Mouse (Mus musculus) lung, postnatal 4 days (tissue): ENCODE results near the gene Cdc20b.
A peak's percentile ranks its signal among the peaks of the same experiment; 100 is the strongest.
"Not testable (repeated sequence)": the region's sequence is repeated elsewhere in the genome, so short reads cannot be mapped to it uniquely, and the experiment has no call there.

Source experiments
- DNase-seq, 2 experiments: peaks; one replicate each; pipeline ENCODE4 v3.0.0; 2021

Cdc20b gene

DNA sequence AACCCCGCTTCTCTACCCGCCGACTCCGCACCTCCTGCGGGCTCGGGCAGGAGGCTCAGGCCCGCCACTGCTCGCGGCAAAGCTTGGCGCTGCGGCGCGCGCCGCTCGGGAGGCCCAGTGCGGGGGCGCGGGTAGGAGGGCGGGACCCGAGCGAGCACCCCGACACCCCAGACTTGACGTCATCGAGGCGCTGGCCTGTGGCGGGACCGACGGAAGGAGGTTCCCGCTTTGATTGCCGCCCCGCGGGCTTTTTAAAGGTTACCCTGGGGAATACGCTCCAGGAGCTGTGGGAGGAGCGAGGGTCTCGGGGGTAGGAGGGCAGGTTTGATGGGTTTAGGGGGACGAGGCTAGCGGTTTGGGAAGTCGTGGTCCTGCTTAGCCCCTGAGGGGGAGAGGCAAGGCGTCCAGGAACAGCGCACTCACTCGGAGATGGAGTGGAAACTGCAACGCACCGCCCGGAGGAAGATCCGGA is at the start of gene Cdc20b:
Gene Cdc20b (plus strand): TSS at position 162 of the 472 bp plus-strand sequence.
- DNase-seq, result peak; percentile 63 to 67

DNA sequence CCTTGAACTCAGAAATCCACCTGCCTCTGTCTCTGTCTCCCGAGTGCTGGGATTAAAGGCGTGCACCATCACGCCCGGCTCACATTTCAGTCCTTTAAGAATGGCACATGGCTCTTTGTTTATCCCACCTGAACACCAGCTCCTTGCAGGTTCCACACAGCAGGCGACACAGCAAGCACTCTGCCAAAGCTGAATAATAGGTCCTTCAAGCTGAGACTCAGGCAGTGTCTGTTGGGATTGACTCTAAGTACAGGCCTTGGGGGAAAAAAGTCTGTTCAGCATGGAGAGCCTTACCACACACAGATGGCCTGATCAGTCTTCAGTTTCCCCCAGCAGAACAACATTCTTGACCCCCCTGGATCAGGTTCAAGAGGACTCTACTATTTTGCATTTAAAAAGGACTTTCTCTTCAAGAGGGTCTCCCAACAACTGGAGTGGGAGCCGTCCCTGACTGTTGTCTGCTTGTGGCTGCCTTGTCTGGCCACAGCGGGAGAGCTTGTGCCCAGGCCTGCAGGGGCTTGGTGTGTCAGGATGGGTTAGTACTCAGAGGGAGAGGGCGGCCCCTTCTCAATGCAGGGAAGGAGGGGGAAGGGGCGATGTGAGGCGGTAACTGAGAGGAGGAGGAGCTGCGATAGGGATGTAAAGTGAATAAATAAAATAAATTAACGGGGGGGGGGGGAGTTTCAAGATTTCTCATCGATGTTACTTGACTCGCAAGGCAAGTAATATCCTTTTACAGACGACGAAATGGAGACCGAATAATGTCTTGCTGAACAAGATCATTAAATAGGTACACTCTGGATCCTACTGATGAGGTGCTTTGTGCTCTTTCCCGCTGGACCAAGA is 49.1 kb upstream of the Cdc20b start:
- DNase-seq, result no peak

DNA sequence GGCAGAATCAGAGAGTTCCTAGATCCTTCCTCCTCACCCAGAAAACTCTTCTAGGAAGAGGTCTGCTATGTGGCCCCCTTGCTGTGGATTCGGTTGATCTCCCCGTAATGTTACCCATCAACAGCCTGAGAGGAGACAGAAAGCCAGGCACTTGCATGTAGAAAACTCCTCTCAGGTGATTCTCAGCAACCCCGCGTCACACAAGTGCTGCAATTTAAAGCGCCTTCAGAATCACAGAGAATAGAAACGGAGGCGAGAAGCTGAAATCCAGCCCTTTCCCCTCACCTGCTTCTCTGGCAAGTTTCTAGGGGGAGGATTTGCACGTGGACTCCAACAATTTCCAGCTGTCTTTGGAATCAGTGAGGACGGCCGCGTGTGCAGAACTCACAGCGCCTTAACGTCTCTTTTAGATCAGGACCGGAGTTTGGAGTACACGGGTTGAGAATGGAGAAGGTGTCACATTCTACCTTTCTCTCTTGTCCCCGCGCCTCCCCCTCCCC is 48.4 kb upstream of the Cdc20b start:
- DNase-seq, result no peak

DNA sequence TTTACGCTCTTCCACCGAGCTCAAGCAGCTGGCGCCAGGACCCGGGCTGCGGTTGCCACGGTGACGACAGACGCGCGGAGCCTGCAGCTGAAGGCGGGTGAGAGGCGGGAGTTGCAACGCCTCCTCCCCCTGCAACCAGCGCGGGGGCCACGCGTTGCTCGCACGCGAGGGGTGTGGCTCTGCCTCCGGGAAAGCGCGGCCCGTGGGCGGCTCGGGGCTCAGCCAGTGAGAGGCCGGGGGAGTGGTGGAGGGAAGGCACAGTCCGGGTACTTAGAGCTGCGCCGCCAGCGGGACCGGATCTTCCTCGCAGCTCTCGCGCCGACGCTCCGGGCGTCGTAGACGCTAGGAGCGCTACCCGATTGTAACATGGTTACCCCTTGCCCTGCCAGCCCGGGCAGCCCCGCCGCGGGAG is 47.4 kb upstream of the Cdc20b start, which contains the start of gene Ccno:
Gene Ccno (plus strand): TSS at position 271 of the 412 bp plus-strand sequence.
- peak; percentile 95 to 98 for DNase-seq

DNA sequence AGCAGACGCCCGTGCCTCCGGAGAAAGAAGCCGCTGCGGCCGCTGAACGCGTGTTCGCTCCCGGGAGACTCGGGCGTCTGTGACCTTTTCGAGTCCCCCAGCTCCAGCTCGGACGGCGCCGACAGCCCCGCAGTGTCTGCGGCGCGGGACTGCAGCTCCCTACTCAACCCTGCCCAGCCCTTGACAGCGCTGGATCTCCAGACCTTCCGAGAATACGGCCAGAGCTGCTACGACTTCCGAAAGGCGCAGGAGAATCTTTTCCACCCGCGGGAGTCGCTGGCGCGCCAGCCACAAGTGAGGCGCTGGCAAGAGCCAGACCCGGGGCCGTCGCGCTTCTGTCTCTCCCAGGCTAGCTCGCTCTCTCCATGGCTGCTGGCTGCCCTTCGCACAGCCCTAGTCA is 46.9 kb upstream of the Cdc20b start:
- no peak for DNase-seq

DNA sequence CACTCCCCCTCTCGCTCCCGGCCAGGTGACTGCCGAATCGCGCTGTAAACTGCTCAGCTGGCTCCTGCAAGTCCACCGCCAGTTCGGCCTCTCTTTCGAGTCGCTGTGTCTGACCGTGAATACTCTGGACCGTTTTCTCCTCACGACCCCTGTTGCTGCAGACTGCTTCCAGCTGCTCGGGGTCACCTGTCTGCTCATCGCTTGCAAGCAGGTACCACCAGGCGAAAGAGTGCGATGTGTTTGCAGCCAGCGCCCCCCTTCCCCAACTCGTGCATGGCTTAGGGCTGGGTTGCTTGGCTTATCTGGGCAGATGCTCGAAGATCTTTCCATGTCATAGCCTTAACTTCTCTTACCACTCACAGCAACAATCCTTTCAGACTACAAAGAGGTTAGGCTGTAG is 46.0 kb upstream of the Cdc20b start:
- DNase-seq, result no peak

DNA sequence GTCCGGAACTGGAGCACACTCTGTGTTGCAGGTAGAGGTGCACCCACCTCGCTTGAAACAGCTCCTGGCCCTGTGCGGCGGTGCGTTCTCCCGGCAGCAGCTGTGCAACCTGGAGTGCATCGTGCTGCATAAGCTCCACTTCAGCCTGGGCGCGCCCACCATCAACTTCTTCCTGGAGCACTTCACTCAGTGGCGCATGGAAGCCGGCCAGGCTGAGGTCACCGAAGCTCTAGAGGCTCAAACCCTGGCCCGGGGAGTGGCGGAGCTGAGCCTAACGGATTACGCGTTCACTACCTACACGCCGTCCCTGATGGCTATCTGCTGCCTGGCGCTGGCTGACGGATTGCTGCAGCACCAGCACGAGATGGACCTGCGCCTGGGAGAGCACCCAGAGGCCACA is 45.4 kb upstream of the Cdc20b start:
- DNase-seq, result peak; percentile 63 to 79

DNA sequence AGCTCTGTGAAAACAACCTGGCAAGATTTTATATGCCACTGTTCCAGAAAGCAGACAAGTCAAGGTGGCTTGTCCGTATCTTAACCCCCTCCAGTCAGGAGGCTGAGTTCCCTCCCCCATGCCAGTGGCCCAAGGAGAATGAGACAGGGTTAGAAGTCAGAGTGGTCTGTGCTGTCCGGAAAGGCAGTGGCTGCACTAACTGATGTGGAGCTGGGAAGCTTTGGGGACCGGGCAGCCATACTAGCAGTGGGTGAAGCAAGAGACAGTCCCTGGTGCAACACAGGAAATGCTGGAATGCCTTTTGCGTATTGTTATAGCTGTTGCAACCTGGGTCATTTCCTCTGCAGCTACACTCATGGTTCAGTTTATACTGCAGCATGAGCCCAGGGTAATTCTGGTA is 44.6 kb upstream of the Cdc20b start:
- DNase-seq, result peak in 1 of 2 experiments; percentile 40

DNA sequence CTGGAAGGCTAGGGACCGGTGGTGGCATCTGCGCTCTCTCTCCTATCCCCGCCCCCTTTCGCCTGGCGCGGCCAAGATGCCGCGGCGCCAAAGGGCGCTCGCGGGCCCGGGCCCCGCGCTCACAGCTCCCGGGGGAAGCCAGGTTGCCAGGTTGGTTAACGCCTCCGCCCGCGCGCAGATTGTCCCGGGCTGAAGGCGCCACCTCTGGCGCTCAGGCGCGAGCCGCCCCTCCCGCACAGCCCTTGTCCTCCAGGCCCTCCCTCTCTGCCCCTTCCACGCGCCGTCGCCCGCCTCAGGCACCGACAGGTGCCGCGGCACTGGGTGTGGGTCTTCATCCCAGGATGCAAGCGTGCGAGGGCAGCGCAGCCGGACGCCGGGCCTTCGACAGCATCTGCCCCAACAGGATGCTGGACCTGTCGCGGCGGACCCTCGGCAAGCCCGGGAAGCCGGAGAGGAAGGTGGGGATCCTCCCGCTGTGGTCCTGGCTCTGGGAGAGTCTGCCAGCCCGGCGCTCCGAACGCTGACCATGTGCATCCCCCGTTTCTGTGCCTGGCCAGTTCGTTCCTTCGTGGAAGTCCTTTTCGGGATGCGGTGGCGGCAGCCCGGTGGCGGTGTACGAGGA is 41.3 kb upstream of the Cdc20b start, which contains the start of gene Mcidas:
Gene Mcidas (plus strand): TSS at position 315 of the 622 bp plus-strand sequence.
- peak; percentile 32 to 46 for DNase-seq

DNA sequence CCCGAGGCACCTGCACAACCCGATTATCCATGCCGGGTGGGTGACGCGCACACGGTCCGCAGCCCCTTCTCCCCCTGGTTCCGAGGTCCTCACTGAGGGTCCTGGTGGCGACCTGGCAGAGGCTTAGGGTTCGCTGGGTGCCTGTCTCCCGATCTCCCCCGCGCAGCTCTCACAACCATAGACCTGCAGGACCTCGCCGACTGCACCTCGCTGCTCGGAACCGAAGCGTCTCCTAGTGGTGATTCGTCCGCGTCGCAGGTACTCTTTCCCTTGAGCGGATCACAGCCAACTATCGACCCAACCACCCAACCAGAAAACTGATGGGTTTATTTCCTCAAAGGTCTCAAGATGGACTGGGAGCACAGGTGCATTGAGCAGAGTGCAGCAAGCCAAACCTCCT is 40.7 kb upstream of the Cdc20b start:
- peak; percentile 64 to 75 for DNase-seq

DNA sequence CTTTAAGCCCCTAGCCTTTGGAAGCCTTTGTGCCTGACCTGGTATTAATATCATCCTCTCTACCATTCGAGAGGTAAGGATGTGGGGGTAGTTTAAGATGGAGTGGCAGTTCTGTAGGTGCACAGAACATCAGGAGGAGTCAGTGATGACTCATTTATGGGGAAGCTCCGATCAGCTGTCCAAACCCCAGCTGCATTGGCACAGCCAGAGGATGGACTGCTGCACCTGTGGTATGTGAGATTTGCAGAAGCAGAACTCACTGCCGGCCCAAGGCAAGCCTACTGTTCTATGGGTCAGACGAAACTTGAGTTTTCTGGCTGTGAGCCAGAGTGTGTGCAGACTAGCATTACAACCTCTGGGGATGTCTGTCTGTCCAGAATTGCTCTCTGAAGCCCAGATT is 38.5 kb upstream of the Cdc20b start:
- DNase-seq, result no peak

DNA sequence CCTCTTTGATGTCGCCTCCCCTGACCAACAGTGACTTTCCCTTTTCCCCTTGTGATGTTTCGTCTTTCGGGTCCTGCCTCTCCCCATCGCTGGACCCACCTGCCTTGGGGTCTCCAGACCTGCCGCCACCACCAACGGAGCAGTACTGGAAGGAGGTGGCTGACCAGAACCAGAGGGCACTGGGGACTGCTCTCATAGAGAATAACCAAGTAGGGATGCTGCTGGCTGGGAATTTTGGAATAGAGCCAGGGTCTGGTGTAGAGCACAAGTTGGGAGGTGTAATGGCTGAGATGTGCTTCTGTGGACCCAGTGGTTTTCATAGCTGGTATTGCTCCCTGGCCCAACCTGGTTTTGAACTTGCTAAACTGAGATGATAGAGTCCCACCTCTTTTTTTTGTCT is 37.5 kb upstream of the Cdc20b start:
- no peak for DNase-seq

DNA sequence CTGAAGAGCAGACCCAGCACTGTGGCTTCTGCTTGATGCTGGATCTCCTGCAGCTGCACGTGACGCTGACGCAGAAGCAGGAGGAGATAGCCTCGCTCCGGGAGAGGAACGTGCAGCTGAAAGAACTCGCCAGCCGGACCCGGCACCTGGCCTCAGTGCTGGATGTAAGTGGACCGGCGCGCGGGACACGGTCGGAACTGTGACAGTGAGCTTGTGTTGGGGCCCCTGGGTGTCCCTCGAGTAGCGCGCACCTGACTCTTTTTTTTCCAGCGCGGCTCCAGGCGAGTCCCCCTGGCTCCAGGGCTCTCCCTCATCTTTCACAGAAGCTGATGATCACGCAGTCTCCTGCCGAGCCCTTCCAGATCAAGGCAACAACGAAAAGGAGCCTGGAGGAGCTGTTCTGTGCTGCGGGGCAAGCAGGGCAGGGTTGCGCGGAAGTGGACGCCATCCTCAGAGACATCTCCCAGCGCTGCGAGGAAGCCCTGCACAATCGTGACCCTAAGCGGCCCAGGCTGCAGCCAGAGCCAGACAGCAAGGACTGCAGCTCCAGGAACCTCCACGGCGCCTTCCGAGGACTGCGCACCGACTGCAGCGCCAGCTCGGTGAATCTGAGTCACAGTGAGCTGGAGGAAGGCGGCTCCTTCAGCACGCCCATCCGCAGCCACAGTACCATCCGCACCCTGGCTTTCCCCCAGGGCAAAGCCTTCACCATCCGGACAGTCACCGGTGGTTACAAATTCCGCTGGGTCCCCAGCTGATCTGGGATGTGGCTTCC is 36.3 kb upstream of the Cdc20b start:
- DNase-seq, result peak in 1 of 2 experiments; percentile 24

DNA sequence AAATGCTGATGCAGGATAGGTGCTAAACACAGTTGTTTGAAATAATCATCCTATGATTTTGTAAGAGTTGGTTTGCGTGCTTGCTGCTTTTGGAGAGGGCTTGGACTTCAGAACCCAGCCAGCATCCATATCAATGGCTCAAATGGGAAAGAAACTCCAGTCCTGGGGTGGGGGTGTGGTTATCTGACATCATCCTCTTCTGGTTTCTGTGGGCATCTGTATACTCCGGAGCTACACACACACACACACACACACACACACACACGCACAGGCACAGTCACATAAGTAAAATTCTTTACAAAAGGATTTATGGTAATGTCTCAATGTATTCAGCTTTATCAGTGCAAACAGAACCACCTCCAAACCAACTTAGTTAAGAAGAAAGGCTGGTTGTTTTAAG is 34.8 kb upstream of the Cdc20b start:
- no peak for DNase-seq

DNA sequence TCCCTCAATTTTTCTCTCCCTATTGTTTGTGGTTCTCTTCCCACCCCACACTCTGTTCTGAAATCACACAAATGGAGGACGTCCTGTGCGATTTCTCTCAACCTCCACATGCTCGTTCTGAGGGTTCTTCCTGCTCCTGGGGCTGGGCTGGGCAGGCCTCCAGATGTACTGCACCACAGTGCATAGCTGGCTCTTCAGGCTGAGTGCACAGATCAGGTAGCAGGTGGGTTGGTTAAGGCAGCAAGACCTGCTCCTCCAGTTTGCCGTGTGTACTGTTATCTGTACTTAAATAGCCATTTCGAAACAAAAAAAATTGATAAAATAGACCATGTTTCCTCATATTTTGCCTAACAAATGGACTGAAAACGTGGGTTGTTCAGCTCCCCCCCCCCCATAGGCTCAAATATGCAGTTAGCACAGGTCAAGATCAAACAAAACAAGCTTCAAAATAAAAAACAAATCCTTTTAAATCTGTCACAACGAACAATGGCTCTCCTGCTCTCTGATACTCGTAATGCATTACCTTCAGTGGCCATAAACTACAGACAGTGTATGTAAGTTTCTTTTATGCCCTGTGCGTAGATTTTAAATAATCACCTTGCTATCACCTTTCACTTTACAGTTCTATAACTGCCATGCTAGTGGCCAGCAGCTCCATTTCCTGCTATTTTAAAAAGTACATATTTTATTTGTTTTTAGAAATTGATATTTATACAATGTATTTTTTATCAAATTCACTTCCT is 34.2 kb upstream of the Cdc20b start:
- peak; percentile 65 to 87 for DNase-seq

DNA sequence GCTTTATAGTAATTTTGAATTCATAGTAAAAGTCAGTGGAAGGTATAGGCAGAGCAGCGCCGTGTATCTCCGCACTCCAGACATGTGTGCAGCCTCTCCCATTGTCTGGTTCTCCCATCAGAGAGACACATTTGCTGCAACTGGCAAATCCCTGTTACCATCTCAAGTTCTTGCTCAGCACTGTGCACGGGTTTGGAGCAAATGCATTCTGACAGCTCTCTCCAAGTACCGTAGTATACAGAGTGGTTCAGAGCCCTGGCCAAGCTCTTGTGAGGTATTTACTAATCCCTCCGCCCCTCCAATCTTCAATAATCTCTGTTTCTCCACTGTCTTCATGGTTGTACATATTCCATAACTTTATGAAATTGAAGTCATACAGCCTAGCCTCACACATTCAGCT is 22.2 kb upstream of the Cdc20b start:
- DNase-seq, result no peak

DNA sequence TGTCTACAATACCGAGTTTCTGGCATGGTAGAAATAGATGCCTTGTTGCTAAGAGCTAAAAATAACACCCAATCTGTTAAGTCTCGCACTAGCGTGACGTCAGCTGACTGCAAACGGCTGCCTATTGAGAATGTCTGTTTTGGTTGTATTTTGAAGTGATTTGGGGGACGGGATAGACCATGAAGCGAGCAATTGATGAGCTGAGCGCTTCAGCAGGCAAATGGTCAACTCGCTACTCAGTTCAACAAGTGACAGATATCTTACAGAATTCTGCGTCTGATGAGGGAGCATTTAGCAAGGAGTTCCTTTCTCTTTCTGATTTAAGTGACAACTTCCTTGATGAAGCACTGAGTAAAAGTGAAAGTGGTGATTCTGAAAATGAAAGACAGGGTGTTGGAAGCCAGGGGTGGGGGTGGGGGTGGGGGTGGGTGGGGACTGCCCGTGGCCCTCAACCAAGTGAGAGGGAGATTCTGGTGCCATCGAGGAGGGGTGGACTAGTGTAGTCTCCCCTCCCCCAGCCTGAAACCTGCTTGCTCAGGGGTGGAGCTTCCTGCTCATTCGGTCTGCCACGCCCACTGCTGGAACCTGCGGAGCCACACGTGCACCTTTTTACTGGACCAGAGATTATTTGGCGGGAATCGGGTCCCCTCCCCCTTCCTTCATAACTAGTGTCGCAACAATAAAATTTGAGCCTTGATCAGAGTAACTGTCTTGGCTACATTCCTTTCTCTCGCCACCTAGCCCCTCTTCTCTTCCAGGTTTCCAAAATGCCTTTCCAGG is 21.5 kb upstream of the Cdc20b start:
- not testable (repeated sequence) for DNase-seq

DNA sequence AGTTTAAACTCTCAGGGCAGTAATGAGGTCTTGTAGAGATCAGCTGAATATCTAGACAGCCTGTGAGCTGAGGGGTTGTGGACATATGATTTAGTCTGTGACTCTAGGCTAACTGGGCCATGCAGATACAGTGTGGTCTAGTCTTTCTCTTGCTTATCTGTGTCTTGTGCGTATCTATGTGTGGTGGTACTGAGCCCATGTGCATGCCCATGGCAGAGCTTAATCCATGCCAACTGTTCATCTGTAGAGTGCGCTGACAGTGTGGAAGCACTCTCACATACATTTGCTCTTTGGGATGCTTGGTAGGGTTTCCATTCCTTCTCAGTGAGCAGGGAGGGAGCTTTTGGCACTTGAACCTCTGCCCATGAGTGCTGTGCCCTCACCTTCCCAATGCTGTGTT is 13.4 kb upstream of the Cdc20b start:
- no peak for DNase-seq

DNA sequence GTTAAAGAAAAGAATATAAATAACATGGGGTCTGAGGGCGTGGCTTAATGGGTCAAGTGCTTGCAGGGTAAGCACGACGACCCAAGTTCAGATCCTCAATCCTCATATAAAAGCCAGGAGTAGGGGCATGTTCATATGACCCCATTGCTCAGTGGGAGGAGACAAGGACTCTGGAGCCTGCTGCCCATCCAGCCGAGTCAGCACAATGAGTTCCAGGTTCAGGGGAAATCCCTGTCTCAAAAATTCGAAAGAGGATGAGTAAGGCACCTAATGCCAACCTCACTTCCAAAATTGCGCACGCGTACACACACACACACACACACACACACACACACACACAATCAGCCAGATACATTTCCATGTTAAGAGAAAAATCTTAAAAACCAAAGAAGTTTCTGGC is 12.4 kb upstream of the Cdc20b start:
- DNase-seq, result no peak

DNA sequence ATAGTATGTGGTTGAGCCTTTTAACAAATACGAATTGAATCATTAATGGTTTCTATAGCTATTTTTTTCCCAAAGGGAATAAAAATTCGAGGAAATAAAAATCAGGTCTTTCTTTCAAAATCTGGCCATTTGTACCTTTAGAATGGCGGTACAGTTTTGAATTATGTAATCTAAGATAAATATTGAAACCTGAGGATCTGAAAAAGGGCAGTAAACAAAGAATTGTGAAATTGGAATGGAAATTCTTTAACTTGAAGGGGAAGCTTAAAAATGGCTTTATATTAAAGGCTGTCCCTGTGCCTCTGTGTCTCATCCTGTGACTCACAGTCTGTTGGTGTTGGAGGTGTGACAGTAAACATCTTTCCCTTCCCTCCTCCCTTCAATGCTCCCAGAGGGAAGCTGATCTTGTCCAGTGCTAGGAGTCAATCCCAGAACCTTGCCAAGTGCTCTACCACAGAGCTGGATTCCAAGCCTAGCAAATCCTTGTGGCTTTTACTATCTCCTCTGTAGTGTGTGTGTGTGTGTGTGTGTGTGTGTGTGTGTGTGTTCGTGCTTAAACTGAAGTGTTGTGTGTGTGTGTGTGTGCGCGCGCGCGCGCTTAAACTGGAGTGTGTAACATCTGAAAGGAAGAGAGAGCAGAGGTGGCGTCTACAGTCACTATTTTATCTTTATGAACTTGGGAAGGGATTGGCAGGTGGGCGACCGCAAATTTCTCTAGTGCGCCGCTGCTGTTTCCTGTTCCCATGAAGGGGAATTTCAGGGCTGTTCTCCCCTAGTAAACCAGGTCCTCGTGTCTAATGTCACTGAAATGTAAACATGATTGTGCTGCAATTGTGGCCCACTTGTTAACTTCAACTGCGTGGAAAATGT is 11.4 kb upstream of the Cdc20b start:
- no peak for DNase-seq

DNA sequence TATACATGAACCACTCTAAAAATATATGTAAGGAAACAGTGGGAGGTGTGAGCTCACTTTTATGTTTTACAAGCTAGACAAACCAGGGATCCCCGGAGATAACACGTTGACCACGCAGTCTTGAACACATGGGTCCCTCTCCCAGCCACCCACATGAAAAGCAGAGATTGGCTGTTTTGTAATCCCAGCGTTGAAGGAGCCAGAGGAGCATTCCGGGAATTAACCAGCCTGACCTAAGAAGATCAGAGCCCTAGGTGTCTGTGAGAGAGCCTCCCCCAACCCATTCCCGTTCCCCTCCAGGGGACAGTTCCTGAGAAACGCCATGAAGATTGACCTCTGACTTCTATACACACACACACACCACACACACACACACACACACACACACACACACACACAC is 3.6 kb upstream of the Cdc20b start:
- no peak for DNase-seq
